Mouse (Mus musculus): ENCODE measurements around the gene Nub1.
A peak's percentile ranks its signal among the peaks of the same experiment; 100 is the strongest.

Gene Nub1

DNA sequence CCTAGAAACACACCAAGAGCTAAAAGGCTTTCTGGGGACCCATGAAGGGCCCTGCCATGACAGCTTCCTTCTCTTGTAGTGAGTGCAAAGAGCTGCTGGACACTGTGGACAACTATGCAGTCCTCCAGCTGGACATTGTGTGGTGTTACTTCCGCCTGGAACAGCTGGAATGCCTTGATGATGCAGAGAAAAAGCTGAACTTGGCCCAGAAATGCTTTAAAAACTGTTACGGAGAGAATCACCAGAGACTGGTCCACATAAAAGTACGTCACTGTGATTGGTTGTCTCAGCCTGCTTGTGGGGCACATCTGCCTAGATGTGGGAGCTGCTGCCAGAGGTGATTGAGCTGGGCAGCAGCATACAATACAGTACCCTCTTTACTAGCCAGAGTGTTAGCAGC is 15.9 kb downstream of the Nub1 start:
- no peak for DNase-seq (ENCODE audit: low spot score in 2 of 2)

DNA sequence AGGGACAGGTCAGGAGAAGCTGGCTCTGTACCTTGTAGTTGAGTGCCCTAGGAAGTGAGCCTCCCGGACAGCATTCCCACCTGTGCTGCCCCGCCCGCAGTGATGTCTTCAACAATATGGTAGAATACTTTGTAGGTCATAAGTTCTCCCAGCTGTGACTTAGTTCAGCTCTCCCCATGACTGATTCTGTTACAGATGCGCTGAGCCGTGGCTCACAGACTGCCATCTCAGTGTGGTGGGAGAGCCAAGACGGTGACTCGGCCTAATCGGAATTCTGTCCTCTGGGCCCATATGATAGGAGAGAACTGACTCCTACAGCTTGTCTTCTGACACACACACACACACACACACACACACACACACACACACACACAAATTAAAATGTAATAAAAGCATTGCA is 19.3 kb downstream of the Nub1 start:
- no peak for DNase-seq (ENCODE audit: low spot score in 2 of 2)

DNA sequence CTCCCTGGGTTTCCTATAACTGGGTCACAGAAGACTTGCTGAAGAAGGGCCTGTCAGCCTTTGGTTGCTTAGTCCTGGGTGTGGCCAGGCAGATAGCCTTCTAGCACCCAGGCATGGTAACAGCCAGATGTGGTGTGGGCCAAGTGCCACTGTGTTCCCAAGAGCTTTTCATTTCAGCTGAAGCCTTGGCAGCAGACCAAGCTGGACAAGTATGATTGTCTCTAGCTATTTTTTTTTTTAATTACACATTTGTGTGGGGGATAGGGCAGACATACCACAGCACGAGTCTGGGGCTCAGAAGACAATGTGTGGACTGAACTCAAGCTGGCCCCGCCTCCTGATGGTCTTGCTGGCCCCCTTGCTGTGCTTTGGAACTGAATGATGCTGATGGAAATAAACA is 24.6 kb downstream of the Nub1 start:
- no peak for DNase-seq (ENCODE audit: low spot score in 2 of 2)

DNA sequence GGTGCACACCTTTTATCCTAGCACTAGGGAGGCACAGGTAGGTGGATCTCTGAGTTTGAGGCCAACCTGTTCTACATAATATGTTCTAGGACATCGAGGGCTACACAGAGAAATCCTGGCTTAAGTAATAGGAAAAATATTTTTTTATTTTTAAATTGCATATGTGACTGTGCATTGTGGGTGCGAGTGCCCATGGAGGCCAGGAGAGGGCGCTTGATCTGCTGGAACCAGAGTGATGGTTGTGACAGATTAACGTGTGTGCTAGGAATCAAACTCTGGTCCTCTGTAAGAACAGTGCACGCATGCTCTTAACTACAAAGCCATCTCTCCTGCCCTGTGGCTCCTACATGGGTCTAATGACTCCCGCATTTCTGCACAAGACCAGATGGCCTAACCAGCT is 26.3 kb downstream of the Nub1 start:
- DNase-seq (ENCODE audit: low spot score in 2 of 2): no peak

DNA sequence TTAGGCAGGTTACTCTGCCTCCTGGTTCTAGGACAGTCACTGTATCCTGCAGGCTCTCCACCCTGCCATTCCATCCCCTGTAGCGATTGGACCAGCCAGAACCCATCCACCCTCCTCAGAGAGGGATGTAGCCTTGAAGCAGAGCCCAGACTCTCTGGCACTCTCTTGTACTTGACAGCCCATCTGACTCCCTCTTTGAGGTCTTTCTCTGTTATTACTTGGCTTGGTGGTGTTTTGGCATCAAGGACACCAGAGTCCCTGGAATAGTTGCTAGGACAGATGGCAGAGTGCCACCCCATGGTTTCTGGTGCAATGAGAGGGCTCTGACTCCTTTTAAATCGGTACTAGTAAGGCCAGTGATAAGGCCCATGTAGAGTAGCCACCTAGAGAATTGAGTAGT is 27.9 kb downstream of the Nub1 start:
- DNase-seq (ENCODE audit: low spot score in 2 of 2): no peak

DNA sequence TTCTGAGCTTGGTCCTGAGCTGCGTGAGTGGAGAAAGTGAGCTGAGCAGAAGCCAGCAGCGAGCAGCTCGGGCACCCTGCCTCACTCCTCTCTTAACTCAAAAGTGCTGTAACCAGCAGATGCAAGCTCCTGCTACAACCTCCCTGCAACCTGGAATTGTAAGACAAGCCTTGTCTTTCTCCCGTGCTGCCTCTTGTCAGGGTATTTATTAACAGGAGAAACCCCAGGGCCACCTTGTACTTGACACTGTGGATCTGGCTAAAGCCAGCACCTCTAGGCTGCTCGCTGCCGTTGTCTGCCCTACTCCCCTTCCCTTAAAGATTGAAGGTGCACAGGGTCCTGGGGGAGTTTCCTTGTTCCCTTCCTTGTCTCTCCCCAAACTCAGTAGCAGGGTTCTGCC is 28.7 kb downstream of the Nub1 start:
- no peak for DNase-seq (ENCODE audit: low spot score in 2 of 2)

DNA sequence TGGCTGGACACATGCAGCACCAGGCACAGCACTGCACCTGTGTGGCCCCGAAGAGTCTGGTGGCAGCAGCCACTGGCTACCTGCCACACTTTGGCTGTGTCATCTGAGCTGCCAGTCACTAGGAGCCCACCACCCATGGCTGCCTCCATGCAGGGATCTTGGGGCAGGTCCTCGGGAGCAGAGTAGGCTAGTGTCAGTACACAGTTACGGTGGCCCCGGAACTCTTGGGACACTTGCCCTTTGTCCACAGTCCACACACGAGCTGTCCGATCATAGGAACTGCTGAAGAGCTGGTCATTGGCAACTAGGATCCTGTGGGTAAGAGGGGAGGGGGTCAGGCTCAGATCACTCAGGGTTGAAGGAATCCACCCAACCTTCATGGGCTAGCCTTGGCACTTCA is 32.7 kb downstream of the Nub1 start:
- no peak for DNase-seq (ENCODE audit: low spot score in 2 of 2)

DNA sequence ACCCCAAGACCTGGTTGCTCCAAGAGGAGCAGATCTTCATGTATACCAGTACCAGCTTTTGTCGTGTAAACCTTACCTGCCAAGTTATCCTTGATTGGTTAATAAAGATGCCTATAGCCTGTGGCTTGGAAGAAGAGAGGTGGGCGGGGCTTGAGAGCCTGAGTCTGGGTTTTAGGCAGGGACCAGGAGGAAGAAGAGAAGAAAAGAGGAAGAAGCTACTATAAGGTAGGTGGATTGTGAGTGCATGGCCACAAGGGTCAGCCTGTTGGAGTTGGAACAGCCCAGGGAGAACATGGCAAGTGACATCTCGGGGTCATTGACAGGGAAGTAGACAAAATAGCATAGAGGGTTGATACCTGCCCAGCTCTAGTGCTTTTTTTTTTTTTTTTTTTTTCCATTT is 34.5 kb downstream of the Nub1 start:
- DNase-seq (ENCODE audit: low spot score in 2 of 2): no peak

DNA sequence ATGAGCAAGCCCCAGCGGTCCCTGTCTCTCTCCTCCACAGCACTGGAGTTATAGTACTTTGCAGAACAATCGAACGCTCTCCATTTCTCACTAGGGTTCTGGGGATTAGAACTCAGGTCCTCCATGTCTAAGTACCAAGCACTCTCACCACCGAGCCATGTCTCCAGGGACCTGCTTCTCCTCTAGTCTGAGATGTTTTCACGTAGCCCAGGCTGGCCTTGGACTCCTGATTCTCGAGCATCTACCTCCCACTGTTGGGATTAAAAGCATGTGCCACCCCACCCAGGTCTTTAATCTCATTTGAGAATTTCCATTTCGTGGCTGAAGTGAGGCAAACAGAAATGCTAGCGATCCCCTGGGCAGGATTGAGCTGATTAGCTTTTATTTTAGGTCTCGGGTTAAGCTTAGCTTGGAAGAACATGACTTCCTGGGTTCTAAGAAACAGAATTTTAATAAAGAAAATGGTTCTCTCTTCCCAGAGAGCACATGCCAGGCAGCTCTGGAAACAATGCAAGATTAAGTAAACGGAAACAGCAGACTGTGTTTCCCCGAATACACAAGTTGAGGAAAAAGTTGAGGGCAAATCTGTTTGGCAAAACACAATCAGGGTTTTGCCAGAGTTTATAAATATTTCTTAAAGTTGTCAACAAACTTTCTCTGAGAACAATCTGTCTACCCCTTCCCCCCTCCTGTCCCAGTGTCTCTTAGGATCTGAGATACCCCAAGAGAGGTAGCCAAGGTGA is 38.4 kb downstream of the Nub1 start:
- DNase-seq (ENCODE audit: low spot score in 2 of 2): no peak

DNA sequence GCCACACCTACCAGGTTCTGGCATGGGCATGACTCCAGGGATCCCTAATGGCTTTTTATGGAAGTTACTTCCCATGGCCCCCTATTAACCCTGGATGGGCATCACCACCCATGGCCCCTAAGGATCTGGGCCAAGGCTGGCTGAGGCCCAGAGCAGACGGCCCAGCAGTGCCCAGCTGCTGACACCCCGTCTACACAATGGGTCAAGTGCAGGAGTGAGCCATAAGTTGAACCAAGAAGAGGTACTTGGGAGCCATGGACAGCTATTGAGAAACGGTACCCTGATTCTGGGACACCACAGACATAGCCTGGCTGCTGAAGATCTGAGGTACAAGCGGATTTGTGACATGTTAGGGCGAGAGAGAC is 38.9 kb downstream of the Nub1 start:
- DNase-seq (ENCODE audit: low spot score in 2 of 2): no peak

DNA sequence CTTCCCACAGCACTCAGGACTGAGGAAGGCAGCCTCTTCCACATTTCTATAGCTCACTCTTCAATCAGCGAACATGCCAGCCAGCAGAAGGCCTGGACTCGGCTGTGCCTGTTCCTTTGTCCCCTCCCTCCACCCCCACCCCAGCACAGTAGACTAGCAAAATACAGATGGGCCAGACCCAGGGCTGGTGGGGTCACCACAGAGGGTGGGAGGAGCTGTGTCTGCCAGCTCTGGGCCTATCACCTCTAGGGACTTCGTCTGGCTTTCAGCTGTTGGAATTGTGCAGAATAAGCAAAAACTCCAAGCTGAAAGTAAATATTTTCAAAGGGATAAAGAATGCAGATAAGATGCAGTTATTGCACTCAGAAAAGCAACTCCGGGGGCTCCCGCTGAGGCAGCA is 39.5 kb downstream of the Nub1 start:
- no peak for DNase-seq (ENCODE audit: low spot score in 2 of 2)

DNA sequence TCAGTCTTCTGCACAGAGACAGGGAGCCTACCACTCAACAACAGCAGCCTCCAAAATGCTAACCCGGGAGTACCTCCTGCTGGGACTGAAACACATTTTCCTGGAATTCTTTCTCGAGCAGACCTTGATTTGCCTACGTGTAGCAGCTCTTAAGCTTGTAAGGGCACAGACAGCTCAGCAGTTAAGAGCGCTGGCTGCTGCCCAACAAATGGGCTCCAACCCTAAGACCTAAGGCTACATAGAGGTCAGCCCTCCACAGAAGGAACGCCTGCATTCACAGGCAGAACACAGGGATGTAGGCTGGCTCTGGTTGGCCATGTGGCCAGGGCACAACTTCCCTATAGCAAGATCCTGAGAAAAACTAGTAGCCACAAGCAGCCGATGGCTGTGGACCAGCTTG is 40.6 kb downstream of the Nub1 start:
- DNase-seq (ENCODE audit: low spot score in 2 of 2): no peak

DNA sequence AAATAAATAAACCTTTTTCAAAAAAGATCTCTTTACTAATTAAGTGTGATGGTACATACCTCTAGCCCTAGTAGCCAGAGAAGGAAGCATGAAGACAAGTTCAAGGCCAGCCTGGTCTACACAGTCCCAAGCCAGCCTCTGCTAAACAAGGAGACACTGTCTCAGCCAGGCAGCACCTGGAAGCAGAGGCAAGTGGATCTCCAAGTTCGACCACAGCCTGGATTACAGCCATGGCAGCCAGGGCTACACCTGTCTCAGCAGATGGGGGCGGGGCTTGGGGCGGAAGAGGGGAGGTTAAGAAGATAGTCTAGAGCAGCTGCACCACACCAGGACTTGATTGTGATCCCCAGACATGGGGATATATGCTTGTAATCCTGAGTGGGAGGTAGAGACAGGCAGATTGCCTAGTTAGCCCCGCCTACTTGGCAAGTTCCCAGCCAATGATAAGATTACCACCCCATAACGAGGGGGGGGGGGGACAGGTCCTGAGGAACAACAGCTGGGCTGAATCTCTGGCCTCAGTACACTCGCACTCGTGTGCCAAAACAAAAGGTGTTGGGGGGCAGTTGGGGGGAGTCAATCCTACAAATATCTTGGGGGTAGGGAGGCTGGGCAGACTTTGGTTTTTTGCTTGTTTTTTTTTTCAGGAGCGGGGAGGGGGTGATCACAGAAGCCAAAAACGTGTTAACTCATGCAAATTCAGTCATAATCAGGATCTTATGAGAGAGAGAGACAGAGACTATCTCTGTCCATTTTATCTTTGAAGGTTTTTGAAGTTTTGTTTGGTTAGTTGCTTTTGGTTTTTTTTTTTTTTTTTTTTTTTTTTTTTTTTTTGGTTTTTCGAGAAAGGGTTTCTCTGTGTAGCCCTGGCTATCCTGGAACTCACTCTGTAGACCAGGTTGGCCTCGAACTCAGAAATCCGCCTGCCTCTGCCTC is 41.8 kb downstream of the Nub1 start:
- DNase-seq (ENCODE audit: low spot score in 2 of 2): peak in 1 of 2 experiments; percentile 29

DNA sequence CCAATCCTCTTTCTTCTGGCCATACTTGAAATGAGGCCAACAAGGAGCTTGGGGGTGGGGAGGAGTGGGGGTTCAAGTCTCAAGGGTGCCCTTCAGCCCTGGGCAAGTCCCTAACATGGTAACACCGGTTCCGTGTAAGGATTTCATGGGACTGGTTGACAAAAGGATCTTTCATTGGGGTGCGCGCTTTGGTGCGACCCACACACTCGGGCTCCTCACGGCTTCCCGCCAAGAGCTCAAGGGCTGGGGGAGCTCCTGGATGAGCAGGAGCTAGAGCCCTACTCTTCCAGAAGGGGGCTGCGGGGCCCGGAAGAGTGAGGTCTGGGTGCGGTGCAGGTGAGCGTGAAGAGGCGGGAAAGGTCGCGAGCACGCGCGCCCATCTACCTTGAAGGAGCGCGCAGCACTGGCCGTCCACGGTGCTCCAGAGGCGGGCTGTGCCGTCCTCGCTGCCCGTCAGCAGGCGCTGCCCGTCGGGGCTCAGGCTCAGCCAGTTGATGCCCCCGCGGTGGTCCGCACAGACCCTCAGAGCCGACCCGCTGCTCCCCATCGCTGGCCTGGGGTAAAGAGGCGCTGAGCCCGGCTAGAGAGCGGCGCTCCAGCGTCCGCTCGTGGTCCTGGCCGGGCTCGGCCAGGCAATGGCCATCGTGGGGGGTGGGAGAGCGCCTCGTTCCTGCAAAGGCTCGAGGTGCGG is 44.6 kb downstream of the Nub1 start:
- no peak for DNase-seq (ENCODE audit: low spot score in 2 of 2)

DNA sequence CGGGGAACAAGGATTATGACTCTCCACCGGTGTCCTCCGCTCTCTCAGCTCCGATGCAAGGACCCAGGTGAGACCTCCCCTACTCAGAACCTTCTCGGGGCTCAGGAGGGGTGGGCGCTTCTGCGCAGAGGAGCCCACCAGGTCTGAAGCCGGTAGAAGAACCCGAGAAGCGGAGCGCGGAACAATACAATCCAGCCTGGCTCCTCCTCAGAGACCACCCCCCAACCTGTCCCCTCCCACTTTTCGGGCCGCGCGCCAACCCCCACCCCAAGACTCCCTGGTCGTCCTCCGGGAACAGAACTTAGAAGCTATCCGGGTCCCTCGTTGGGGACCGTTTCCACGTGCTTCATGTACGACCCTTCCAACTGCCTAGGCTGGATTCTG is 45.1 kb downstream of the Nub1 start, which contains the start of gene Wdr86:
TSS of gene Wdr86 (minus strand) at position 240 of the 384 bp plus-strand sequence.
- DNase-seq (ENCODE audit: low spot score in 2 of 2): no peak

DNA sequence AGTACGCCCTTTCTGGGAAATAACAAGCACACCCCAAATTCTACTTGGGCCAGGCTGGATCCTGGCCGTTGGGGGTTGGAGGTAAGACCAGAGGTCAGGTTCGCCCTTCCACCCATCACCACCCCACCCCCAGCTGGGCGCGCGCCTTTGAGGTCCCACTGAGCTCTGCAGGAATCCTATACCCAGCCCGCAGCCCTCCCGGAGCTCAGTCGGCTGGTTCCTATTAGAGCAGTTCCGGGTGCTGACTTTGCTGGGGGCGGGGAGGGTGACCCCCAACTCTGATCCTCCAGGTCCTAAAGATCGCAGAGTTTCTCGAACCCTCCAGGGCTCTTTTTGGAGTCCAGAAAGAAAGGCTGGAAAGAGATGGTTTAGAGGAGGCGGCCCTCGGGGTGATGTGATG is 45.7 kb downstream of the Nub1 start:
- DNase-seq (ENCODE audit: low spot score in 2 of 2): no peak

DNA sequence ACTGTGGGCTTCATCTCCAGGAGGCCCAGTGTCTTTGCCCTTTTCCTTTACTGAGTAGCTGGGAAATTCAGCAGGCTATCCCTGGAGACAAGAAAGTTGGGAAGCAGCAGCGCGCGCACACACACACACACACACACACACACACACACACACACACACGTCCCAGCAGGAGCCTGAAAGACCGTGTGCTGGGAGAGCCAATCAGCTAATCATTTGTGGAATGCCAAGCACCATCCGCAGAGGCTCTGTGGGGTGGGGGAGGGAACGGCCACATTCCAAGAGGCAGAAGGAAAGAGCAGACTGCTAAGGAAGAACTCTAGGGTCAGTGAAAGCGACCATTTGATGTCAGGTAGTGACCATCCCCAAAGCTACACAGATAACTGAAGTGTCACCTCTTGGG is 47.8 kb downstream of the Nub1 start:
- no peak for DNase-seq (ENCODE audit: low spot score in 2 of 2)

DNA sequence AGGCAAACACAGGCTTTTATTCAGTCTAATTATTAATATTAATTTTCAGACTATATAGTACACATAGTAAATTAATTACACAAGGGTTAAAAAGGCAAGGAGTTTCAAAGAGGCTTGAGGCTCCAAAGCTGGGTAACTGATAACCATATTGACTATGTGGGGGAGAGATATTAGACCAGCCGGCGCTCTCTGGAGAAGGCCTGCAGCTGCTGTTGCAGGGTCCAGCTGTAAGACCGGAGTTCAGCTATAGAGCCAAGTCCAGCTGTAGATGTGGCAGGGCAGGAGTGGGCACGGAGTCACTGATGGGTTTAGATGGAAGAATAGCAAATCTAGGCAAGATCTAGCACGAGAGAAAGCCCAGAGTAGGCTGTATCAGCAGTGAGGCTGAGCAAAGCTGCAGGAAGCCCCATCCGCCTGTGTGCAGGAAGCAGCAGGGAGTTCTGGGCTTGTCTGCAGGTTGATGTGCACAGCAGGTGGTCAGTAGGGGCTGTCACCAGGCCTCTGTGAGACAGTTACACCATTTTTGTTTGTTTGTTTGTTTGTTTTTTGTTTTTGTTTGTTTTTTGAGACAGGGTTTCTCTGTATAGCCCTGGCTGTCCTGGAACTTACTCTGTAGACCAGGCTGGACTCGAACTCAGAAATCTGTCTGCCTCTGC is 48.6 kb downstream of the Nub1 start:
- no peak for DNase-seq (ENCODE audit: low spot score in 2 of 2)

DNA sequence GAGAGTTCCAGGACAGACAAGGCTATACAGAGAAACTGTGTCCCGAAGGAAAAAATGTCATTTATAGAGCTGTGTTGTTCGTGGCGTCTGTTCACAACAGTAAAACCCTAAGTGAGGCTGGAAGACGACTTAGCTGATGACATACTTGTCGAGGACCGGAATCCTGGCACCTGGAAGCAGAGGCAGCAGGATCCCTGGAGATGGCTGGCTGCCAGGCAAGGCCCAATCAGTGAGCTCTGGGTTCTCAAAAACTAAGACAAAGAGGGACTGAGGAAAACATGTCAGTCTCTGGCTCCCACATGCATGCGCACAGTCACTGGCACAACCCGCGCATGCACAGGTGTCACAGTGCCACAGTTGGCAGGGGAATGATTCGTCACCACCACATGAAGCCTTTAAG is 52.3 kb downstream of the Nub1 start:
- DNase-seq (ENCODE audit: low spot score in 2 of 2): no peak

DNA sequence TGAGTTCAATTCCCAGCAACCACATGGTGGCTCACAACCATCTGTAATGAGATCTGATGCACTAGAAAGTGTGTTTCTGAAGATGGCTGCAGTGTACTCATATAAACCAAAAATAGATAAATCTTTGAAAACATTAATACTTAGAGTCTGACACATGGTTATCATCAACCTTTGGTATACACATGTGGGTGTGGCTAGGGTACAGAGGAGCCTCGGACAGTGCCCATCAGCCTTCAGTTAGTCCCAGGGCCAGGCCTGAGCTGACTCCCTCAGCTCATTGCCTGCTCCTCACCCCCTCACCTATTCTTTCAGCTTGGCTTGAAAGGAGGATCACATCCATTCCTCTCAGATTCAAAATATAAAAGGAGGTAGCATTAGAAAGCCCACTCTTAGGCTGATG is 53.2 kb downstream of the Nub1 start:
- no peak for DNase-seq (ENCODE audit: low spot score in 2 of 2)

DNA sequence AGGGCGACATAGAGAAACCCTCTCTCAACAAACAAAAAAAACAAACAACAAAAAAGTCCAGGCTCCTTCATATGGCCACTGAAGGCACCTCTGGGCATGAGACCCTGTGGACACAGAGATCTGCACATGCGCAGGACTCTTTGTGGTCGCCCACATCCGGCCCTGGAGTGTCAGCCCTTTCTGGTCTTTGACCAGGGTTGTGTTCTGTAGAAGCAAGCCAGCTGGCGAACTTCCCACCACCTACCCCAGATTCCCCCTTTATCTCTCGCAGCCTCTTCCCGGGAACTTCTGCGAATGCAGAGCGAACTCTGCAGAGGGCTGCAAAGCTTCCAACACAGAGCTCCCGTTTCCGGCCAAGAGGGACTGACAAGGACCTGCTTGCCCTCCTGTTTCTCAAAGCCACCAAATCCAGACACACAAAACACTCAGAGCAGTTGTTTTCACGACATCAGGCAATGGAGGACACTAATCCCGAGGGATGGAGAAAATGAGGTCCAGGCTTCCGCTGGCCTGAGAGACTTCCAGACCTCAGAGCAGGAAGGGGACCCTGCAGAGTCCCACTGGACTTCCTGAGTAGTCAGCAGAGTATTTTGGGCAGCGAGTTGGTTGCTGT is 53.9 kb downstream of the Nub1 start:
- peak; percentile 30 to 70 for DNase-seq (ENCODE audit: low spot score in 2 of 2)
